Mouse (Mus musculus) MEL (cell line): ENCODE results near the gene Col4a3. TPM values are rescaled to one million over a fixed set of nuclear protein-coding genes. Genes with fewer than 3 reads are reported as not detected.

Experiments used
- DNase-seq: peaks from one replicate; pipeline ENCODE4 v3.0.0; 2011; ENCODE audit warnings: low read depth, low spot score
- H3K27ac ChIP-seq: 2 replicates; pipeline ENCODE4 v1.5.1; 2012; ENCODE audit warnings: low read depth, mild to moderate bottlenecking, control low read depth, low read length, moderate library complexity; ENCODE audit not compliant: control insufficient read depth
- H3K27me3 ChIP-seq, 2 experiments: fragments of 150-350 bp in 1 of 2; sonication (generic) in 1 of 2; 2 replicates each; pipeline ENCODE4 v1.6.1; 2012; ENCODE audit warnings: low read length in 2 of 2, mild to moderate bottlenecking in 2 of 2, improper control_type of control experiment in 1 of 2, moderate library complexity in 1 of 2; ENCODE audit not compliant: insufficient read depth in 2 of 2, control insufficient read depth in 1 of 2
- H3K36me3 ChIP-seq, 2 experiments: 2 replicates each; pipeline ENCODE4 v1.6.1; 2012 to 2014; ENCODE audit warnings: low read length in 2 of 2, improper control_type of control experiment in 1 of 2, inconsistent platforms in 1 of 2, mild to moderate bottlenecking in 1 of 2; ENCODE audit not compliant: insufficient read depth in 2 of 2, control insufficient read depth in 1 of 2
- H3K4me1 ChIP-seq, 2 experiments: fragments of 150-350 bp in 1 of 2; sonication (generic) in 1 of 2; 2 replicates each; pipeline ENCODE4 v1.6.1; 2012; ENCODE audit warnings: low read length in 2 of 2, improper control_type of control experiment in 1 of 2, mild to moderate bottlenecking in 1 of 2; ENCODE audit not compliant: insufficient read depth in 2 of 2, control insufficient read depth in 1 of 2
- H3K4me3 ChIP-seq, 2 experiments: fragments of 150-350 bp in 1 of 2; sonication (generic) in 1 of 2; 2 replicates each; pipeline ENCODE4 v1.5.1; 2012; ENCODE audit warnings: low read depth in 2 of 2, low read length in 2 of 2, mild to moderate bottlenecking in 2 of 2, moderate library complexity in 2 of 2, control low read depth in 1 of 2, improper control_type of control experiment in 1 of 2; ENCODE audit not compliant: control insufficient read depth in 1 of 2, insufficient read depth in 1 of 2
- H3K79me2 ChIP-seq: 2 replicates; pipeline ENCODE4 v1.6.1; 2012; ENCODE audit warnings: mild to moderate bottlenecking, low read length, moderate library complexity; ENCODE audit not compliant: control insufficient read depth, poor library complexity, insufficient read depth
- H3K9ac ChIP-seq: 2 replicates; pipeline ENCODE4 v1.6.1; 2012; ENCODE audit warnings: low read depth, mild to moderate bottlenecking, control low read depth, low read length, moderate library complexity; ENCODE audit not compliant: control insufficient read depth, poor library complexity, severe bottlenecking
- H3K9me3 ChIP-seq: fragments of 150-350 bp; sonication (generic); replicated peaks from 2 replicates; pipeline ENCODE4 v1.6.1; 2012; ENCODE audit warnings: mild to moderate bottlenecking, low read length, improper control_type of control experiment, moderate library complexity; ENCODE audit not compliant: insufficient read depth
- BHLHE40 ChIP-seq: IDR thresholded peaks from 2 replicates; pipeline ENCODE4 v1.6.1; 2012; ENCODE audit warnings: low read depth, mild to moderate bottlenecking, inconsistent platforms, low read length, improper control_type of control experiment, borderline replicate concordance
- ETS1 ChIP-seq: IDR thresholded peaks from 2 replicates; pipeline ENCODE4 v1.6.1; 2012; ENCODE audit warnings: low read depth, mild to moderate bottlenecking, inconsistent platforms, low read length, improper control_type of control experiment, moderate library complexity
- GABPA ChIP-seq: IDR thresholded peaks from 2 replicates; pipeline ENCODE4 v1.6.1; 2012; ENCODE audit warnings: low read depth, mild to moderate bottlenecking, inconsistent platforms, low read length, improper control_type of control experiment, moderate library complexity
- GATA1 ChIP-seq: IDR thresholded peaks from 2 replicates; pipeline ENCODE4 v1.6.1; 2011; ENCODE audit warnings: low read depth, low read length, improper control_type of control experiment
- KAT2A ChIP-seq: conservative IDR thresholded peaks from 2 replicates; pipeline ENCODE4 v1.6.1; 2012; ENCODE audit warnings: low read depth, low read length, improper control_type of control experiment, inconsistent platforms
- MAX ChIP-seq: IDR thresholded peaks from 2 replicates; pipeline ENCODE4 v1.6.1; 2011; ENCODE audit warnings: low read length, improper control_type of control experiment
- MXI1 ChIP-seq: IDR thresholded peaks from 2 replicates; pipeline ENCODE4 v1.6.1; 2011; ENCODE audit warnings: mild to moderate bottlenecking, low read depth, low read length, improper control_type of control experiment
- MYC ChIP-seq: IDR thresholded peaks from 2 replicates; pipeline ENCODE4 v1.6.1; 2011; ENCODE audit warnings: low read depth, mild to moderate bottlenecking, low read length, improper control_type of control experiment, moderate library complexity
- SIN3A ChIP-seq: IDR thresholded peaks from 2 replicates; pipeline ENCODE4 v1.6.1; 2012; ENCODE audit warnings: low read length, improper control_type of control experiment, inconsistent platforms
- TBP ChIP-seq: IDR thresholded peaks from 2 replicates; pipeline ENCODE4 v1.8.0; 2011; ENCODE audit warnings: low read depth, low read length, improper control_type of control experiment
- USF1 ChIP-seq: IDR thresholded peaks from 2 replicates; pipeline ENCODE4 v1.6.1; 2014; ENCODE audit warnings: low read depth, mild to moderate bottlenecking, inconsistent platforms, low read length, improper control_type of control experiment, moderate library complexity
- ZNF384 ChIP-seq: IDR thresholded peaks from 2 replicates; pipeline ENCODE4 v1.6.1; 2012; ENCODE audit warnings: low read depth, mild to moderate bottlenecking, inconsistent platforms, low read length, improper control_type of control experiment
- polyA plus RNA-seq, 2 experiments: library from polyadenylated mRNA; stranded (reverse) in 1 of 2; unstranded in 1 of 2; fragments of >175 nt in 1 of 2; fragments of >200 nt in 1 of 2; gene quantifications; 2 replicates each; pipeline versions ENCODE4 v1.2.1 to v1.2.4; 2012; ENCODE audit warnings: low replicate concordance in 2 of 2, low read depth in 1 of 2; ENCODE audit not compliant: insufficient read length in 2 of 2, insufficient read depth in 1 of 2, missing spikeins in 1 of 2
- total RNA-seq: library from RNA; depleted of rRNA; stranded (reverse); fragments of 300-350 nt; gene quantifications from 2 replicates; pipeline ENCODE4 v1.2.3, GENCODE M21; 2012; rRNA removed

Col4a3 gene
- total and polyA plus RNA-seq, 3 experiments = 0.19 to 0.47 TPM; not detected in 1

GRCm38 (mm10) chr1:82771022-82771586 is 184.4 kb downstream of the Col4a3 start, which contains the start of gene Gm47791:
TSS of gene Gm47791 (minus strand) at chr1:82771243.
- DNase-seq = peak; percentile 84
- Histone ChIP-seq H3K4me1 (peaks cover 0 to 8% of the 10 kb centered on the region in 2 experiments; a peak in 1 of 4 replicates), H3K79me2 (no peaks in the 10 kb centered on the region; the same call in 1 of the 2 replicates)
- peak; percentile 46; the same call in 1 of the 2 replicates for TF ChIP-seq BHLHE40
- TF ChIP-seq ZNF384 = no peak
- peak; percentile 96 for TF ChIP-seq MYC
- no peak for TF ChIP-seq GABPA
- TF ChIP-seq ETS1 = peak; percentile 59
- TF ChIP-seq MXI1 = peak; percentile 99
- TF ChIP-seq SIN3A = peak; percentile 98
- TF ChIP-seq KAT2A = no peak
- peak; percentile 52; the same call in 1 of the 2 replicates for TF ChIP-seq GATA1
- peak; percentile 99 for TF ChIP-seq MAX
- peak; percentile 83 for TF ChIP-seq TBP
- peak; percentile 80 for TF ChIP-seq USF1
- TF ChIP-seq, all 39 proteins: peak for 9
- no peaks in the 10 kb centered on the region for H3K27me3 ChIP-seq
- peaks cover 0 to 9% of the 10 kb centered on the region in 2 experiments; a peak in 2 of 4 replicates for H3K36me3 ChIP-seq
- H3K9me3 ChIP-seq = no peaks in the 10 kb centered on the region
- peak within 1 kb of the TSS; percentile 49 to 57 for H3K4me3 ChIP-seq
- peak within 1 kb of the TSS; percentile 48 for H3K9ac ChIP-seq
- no peak within 1 kb of the TSS for H3K27ac ChIP-seq

Other genes with a start within 250 kb of the Col4a3 start
- not detected in 2 replicates for gene Col4a4, start 72 bp upstream of the Col4a3 start, total RNA-seq
- gene Col4a4, start 72 bp upstream of the Col4a3 start, polyA plus RNA-seq = under 1 TPM in 1 of 2 experiments, not detected in 1; 0.03 TPM
- 86.0 and 91.1 TPM in 2 replicates for gene Mff, start 138.0 kb downstream of the Col4a3 start, total RNA-seq
- 100 to 1,000 TPM in 1 of 2 experiments, not detected in 1; 195 TPM for gene Mff, start 138.0 kb downstream of the Col4a3 start, polyA plus RNA-seq
- not detected in 2 replicates for gene Tm4sf20, start 181.5 kb downstream of the Col4a3 start, total RNA-seq
- not detected for gene Tm4sf20, start 181.5 kb downstream of the Col4a3 start, polyA plus RNA-seq
- not detected in 2 replicates for gene Gm47791, start 184.3 kb downstream of the Col4a3 start, total RNA-seq
- gene Gm47791, start 184.3 kb downstream of the Col4a3 start, polyA plus RNA-seq = not detected